21 mouse cellular contexts compared by ENCODE assay signal in genomic region chr11:72736320-72736719, GRCm38 (mm10). TPM values are rescaled to one million over a fixed set of nuclear protein-coding genes. Genes with fewer than 3 reads are reported as not detected.
DNase-seq lines count a peak whose midpoint lies in the region; ATAC-seq and TF ChIP-seq lines count a peak whose summit lies in the region.
"Had no signal": no experiment of that assay in that cellular context is flagged by ENCODE, and none has a peak within 500 bp of the region (broad histone marks: within the 10 kb centered on the region; RNA-seq: fewer than 3 reads in every experiment).

No protein-coding gene starts in this region.

- intact Hi-C loops in heart, postnatal 25 days (cut with DNase I) = no loop called here

- H3K4me1 ChIP-seq in heart, embryonic 13.5 days = peaks cover 36% of the 10 kb centered on the region
- H3K4me1 ChIP-seq in lung, postnatal 0 days (ENCODE audit: insufficient read depth, low read depth, low read length) = no peaks in the 10 kb centered on the region
- peaks cover 12% of the 10 kb centered on the region for H3K4me1 ChIP-seq in lung, adult 2 months (ENCODE audit: control insufficient read depth, insufficient read depth, low read length)
- H3K4me1 ChIP-seq: embryonic facial prominence, embryonic 10.5 days; forebrain, embryonic 15.5 days; hindbrain, embryonic 13.5 days; limb, embryonic 10.5 days; liver, embryonic 15.5 days; midbrain, embryonic 13.5 days had no signal

- TF ChIP-seq EP300 in lung, postnatal 0 days (IDR thresholded peaks at IDR 0.05) = no peak

- H3K4me3 ChIP-seq in heart, embryonic 13.5 days = no peak overlapping the region
- H3K4me3 ChIP-seq in lung, postnatal 0 days (ENCODE audit: low read depth, low read length) = no peak overlapping the region
- H3K4me3 ChIP-seq in lung, adult 2 months (replicated peaks; ENCODE audit: extremely low read depth, low read depth, low read length) = no peak overlapping the region
- H3K4me3 ChIP-seq: embryonic facial prominence, embryonic 10.5 days; forebrain, embryonic 15.5 days; hindbrain, embryonic 13.5 days; limb, embryonic 10.5 days; liver, embryonic 15.5 days; midbrain, embryonic 13.5 days had no signal

- H3K9ac ChIP-seq in heart, embryonic 13.5 days = no peak overlapping the region
- H3K9ac ChIP-seq in lung, postnatal 0 days (replicated peaks; ENCODE audit: low read depth) = no peak overlapping the region
- H3K9ac ChIP-seq: forebrain, embryonic 15.5 days; hindbrain, embryonic 13.5 days; liver, embryonic 15.5 days; midbrain, embryonic 13.5 days had no signal

- 11% methylated on average over 1 of the region's 1 CpGs for WGBS in heart, embryonic 13.5 days
- 56% methylated on average over 1 of the region's 1 CpGs for WGBS in lung, postnatal 0 days
- 47% methylated on average over 1 of the region's 1 CpGs for WGBS in lung, adult 2 months

- no peak for ATAC-seq in heart, embryonic 13.5 days (ENCODE audit: extremely low read depth, insufficient number of reproducible peaks, low FRiP score, low TSS enrichment)
- peak; percentile 37; the same call in 1 of the 2 replicates for ATAC-seq in lung, postnatal 0 days
- ATAC-seq: forebrain, embryonic 15.5 days; midbrain, embryonic 13.5 days had no signal

- H3K9me3 ChIP-seq in heart, embryonic 13.5 days = no peaks in the 10 kb centered on the region
- no peaks in the 10 kb centered on the region for H3K9me3 ChIP-seq in lung, postnatal 0 days (ENCODE audit: low read length)
- H3K9me3 ChIP-seq: embryonic facial prominence, embryonic 10.5 days; forebrain, embryonic 15.5 days; hindbrain, embryonic 13.5 days; limb, embryonic 10.5 days; liver, embryonic 15.5 days; midbrain, embryonic 13.5 days had no signal

- H3K36me3 ChIP-seq in heart, embryonic 13.5 days = peaks cover 61% of the 10 kb centered on the region
- peaks cover 31% of the 10 kb centered on the region; the same call in 1 of the 2 replicates for H3K36me3 ChIP-seq in lung, postnatal 0 days (ENCODE audit: insufficient read depth, low read length)

- TF ChIP-seq POLR2A in lung, adult 2 months (IDR thresholded peaks at IDR 0.05; ENCODE audit: borderline replicate concordance, extremely low read depth, low read depth, low read length) = no peak

- DNase-seq in embryo, embryonic 10 days (ENCODE audit: low spot score) = peak; percentile 11
- DNase-seq in embryo, embryonic 9.5 days (ENCODE audit: extremely low spot score) = no peak
- DNase-seq in heart, postnatal 25 days (ENCODE audit: low spot score) = no peak
- peak; percentile 32 for DNase-seq in lung, postnatal 0 days (ENCODE audit: low spot score)
- no peak for DNase-seq in lung, adult 2 months
- DNase-seq in lung, postnatal 4 days = peak; percentile 6 to 23
- DNase-seq in adipocyte (ENCODE audit: low spot score) = no peak
- DNase-seq: adrenal gland, postnatal 14 days; cerebellum, adult 9-10 months; gastrocnemius, postnatal 14 days; kidney, adult 18-20 months; liver; right cerebral cortex, postnatal 14 days had no signal

- H3K27me3 ChIP-seq in heart, embryonic 13.5 days (replicated peaks) = no peaks in the 10 kb centered on the region
- H3K27me3 ChIP-seq in lung, postnatal 0 days (replicated peaks; ENCODE audit: insufficient read depth, low read length) = no peaks in the 10 kb centered on the region
- H3K27me3 ChIP-seq: forebrain, embryonic 15.5 days; hindbrain, embryonic 13.5 days; liver, embryonic 15.5 days; midbrain, embryonic 13.5 days had no signal

- no peak for TF ChIP-seq CTCF in lung, postnatal 0 days (IDR thresholded peaks at IDR 0.05)
- TF ChIP-seq CTCF in lung, adult 2 months (IDR thresholded peaks at IDR 0.05; ENCODE audit: insufficient read depth, low read length) = no peak

- H3K27ac ChIP-seq in heart, embryonic 13.5 days (replicated peaks) = peak overlapping the region; percentile 81
- no peak overlapping the region for H3K27ac ChIP-seq in lung, postnatal 0 days (ENCODE audit: low read length)
- H3K27ac ChIP-seq: embryonic facial prominence, embryonic 10.5 days; forebrain, embryonic 15.5 days; hindbrain, embryonic 13.5 days; limb, embryonic 10.5 days; liver, embryonic 15.5 days; midbrain, embryonic 13.5 days; stomach, postnatal 0 days had no signal

- H3K4me2 ChIP-seq in heart, embryonic 13.5 days = no peak overlapping the region
- H3K4me2 ChIP-seq in lung, postnatal 0 days (replicated peaks; ENCODE audit: low read depth, low read length) = no peak overlapping the region
- H3K4me2 ChIP-seq: forebrain, embryonic 15.5 days; hindbrain, embryonic 13.5 days; liver, embryonic 15.5 days; midbrain, embryonic 13.5 days had no signal

RNA-seq across cellular contexts. Expression of gene Ankfy1, which starts 46.5 kb away (rescaled TPM):
- 15.2 and 15.8 TPM in 2 replicates for polyA plus RNA-seq in heart, embryonic 13.5 days (2015; fragmentation: Nextera tagmentation; extraction: Ambion mirVana)
- 10 to 100 TPM; 16.6 to 18.5 TPM for total RNA-seq in heart, postnatal 25 days (2021)
- polyA plus RNA-seq in lung, postnatal 0 days (2015; fragmentation: Nextera tagmentation; extraction: Ambion mirVana) = 7.9 and 9.4 TPM in 2 replicates
- 22.9 and 33.4 TPM in 2 replicates for polyA plus RNA-seq in lung, adult 2 months (2012; rRNA removed)

RNA-seq across cellular contexts. Expression of gene Cyb5d2, which starts 59.6 kb away (rescaled TPM):
- polyA plus RNA-seq in heart, embryonic 13.5 days (2015; fragmentation: Nextera tagmentation; extraction: Ambion mirVana) = 4.9 and 6.7 TPM in 2 replicates
- total RNA-seq in heart, postnatal 25 days (2021) = 10 to 100 TPM; 16.0 to 18.7 TPM
- polyA plus RNA-seq in lung, postnatal 0 days (2015; fragmentation: Nextera tagmentation; extraction: Ambion mirVana) = 7.1 and 7.2 TPM in 2 replicates
- polyA plus RNA-seq in lung, adult 2 months (2012; rRNA removed) = 4.9 and 5.2 TPM in 2 replicates

RNA-seq across cellular contexts. Expression of gene Zzef1, which starts 59.7 kb away (rescaled TPM):
- polyA plus RNA-seq in heart, embryonic 13.5 days (2015; fragmentation: Nextera tagmentation; extraction: Ambion mirVana) = 5.9 and 6.5 TPM in 2 replicates
- total RNA-seq in heart, postnatal 25 days (2021) = 10 to 100 TPM; 19.4 to 20.7 TPM
- polyA plus RNA-seq in lung, postnatal 0 days (2015; fragmentation: Nextera tagmentation; extraction: Ambion mirVana) = 9.6 and 10.6 TPM in 2 replicates
- 22.9 and 29.3 TPM in 2 replicates for polyA plus RNA-seq in lung, adult 2 months (2012; rRNA removed)

Comparison
In these comparisons a context has a peak if more than half of its experiments do, and no peak if none do; other contexts are left out.
1. DNase-seq: peak in embryo, embryonic 10 days (single experiment), lung, postnatal 0 days (single experiment) and lung, postnatal 4 days (2 of 2); none in embryo, embryonic 9.5 days (single experiment), heart, postnatal 25 days (single experiment), lung, adult 2 months (single experiment) and adipocyte (single experiment).